Mouse (Mus musculus) erythroblast, embryonic 14.5 days (primary cell): Measurements from ENCODE around the gene Akap2.

Source experiments
- GATA1 ChIP-seq: IDR thresholded peaks from 2 replicates; pipeline ENCODE4 v1.6.1; 2012; ENCODE audit warnings: low read length, inconsistent platforms, mixed read lengths
- TAL1 ChIP-seq: IDR thresholded peaks from 3 replicates; pipeline ENCODE4 v1.6.1; 2012; ENCODE audit warnings: low read length, inconsistent platforms, mixed read lengths

GRCm38 (mm10) chr4:57696955-57697354 is 20.5 kb upstream of the Akap2 start:
- TF ChIP-seq GATA1 (no peak), TAL1 (no peak)
